Mouse (Mus musculus) hindbrain, embryonic 11.5 days (tissue): ENCODE measurements around the gene Tma16. TPM values are rescaled to one million over a fixed set of nuclear protein-coding genes. Genes with fewer than 3 reads are reported as not detected.

Experiments used
- ATAC-seq: fragments of 200-750 bp; cut with Nextera tagmentation; 2 replicates; pipeline ENCODE4 v1.8.0; 2017; ENCODE audit warnings: mild to moderate bottlenecking, moderate TSS enrichment, moderate library complexity; ENCODE audit not compliant: low FRiP score
- DNase-seq: peaks from one replicate; pipeline ENCODE4 v3.0.0-alpha.2; 2015; ENCODE audit warnings: low spot score
- H3K27ac ChIP-seq: fragments of 300-500 bp; sonication (generic); 2 replicates; pipeline ENCODE4 v1.5.1; 2014; ENCODE audit warnings: mild to moderate bottlenecking, low read depth, low read length
- H3K27me3 ChIP-seq: fragments of 300-500 bp; sonication (generic); 2 replicates; pipeline ENCODE4 v1.6.1; 2014; ENCODE audit warnings: mild to moderate bottlenecking, low read length, moderate library complexity, mixed read lengths; ENCODE audit not compliant: control insufficient read depth, insufficient read depth
- H3K36me3 ChIP-seq: fragments of 300-500 bp; sonication (generic); 2 replicates; pipeline ENCODE4 v1.6.1; 2014; ENCODE audit warnings: mild to moderate bottlenecking, low read length, moderate library complexity, mixed read lengths; ENCODE audit not compliant: control insufficient read depth, insufficient read depth
- H3K4me1 ChIP-seq: fragments of 300-500 bp; sonication (generic); replicated peaks from 2 replicates; pipeline ENCODE4 v1.6.1; 2014; ENCODE audit warnings: low read length, mixed read lengths; ENCODE audit not compliant: control insufficient read depth, insufficient read depth
- H3K4me2 ChIP-seq: fragments of 300-500 bp; sonication (generic); replicated peaks from 2 replicates; pipeline ENCODE4 v1.6.1; 2014; ENCODE audit warnings: mild to moderate bottlenecking, low read depth, low read length
- H3K4me3 ChIP-seq: fragments of 300-500 bp; sonication (generic); 2 replicates; pipeline ENCODE4 v1.5.1; 2014; ENCODE audit warnings: low read depth, low read length
- H3K9ac ChIP-seq: fragments of 300-500 bp; sonication (generic); 2 replicates; pipeline ENCODE4 v1.6.1; 2014; ENCODE audit warnings: low read depth, low read length
- H3K9me3 ChIP-seq: fragments of 300-500 bp; sonication (generic); 2 replicates; pipeline ENCODE4 v1.6.1; 2016; ENCODE audit warnings: low read length; ENCODE audit not compliant: control insufficient read depth
- WGBS: fragments of 180-500 bp; shearing (Covaris S2); extraction: QIAGEN DNeasy Blood & Tissue Kit; methylation state at CpG from one replicate; pipeline ENCODE4 v1.1.7; 2014; 5-methylcytosine and 5-hydroxymethylcytosine counted together
- polyA plus RNA-seq: library from polyadenylated mRNA; unstranded; fragments of >200 nt; fragmentation: Nextera tagmentation; extraction: Ambion mirVana; gene quantifications from 2 replicates; pipeline ENCODE4 v1.2.1, GENCODE M21; 2014

Gene Tma16
- 15.1 and 15.3 TPM in 2 replicates for polyA plus RNA-seq

DNA sequence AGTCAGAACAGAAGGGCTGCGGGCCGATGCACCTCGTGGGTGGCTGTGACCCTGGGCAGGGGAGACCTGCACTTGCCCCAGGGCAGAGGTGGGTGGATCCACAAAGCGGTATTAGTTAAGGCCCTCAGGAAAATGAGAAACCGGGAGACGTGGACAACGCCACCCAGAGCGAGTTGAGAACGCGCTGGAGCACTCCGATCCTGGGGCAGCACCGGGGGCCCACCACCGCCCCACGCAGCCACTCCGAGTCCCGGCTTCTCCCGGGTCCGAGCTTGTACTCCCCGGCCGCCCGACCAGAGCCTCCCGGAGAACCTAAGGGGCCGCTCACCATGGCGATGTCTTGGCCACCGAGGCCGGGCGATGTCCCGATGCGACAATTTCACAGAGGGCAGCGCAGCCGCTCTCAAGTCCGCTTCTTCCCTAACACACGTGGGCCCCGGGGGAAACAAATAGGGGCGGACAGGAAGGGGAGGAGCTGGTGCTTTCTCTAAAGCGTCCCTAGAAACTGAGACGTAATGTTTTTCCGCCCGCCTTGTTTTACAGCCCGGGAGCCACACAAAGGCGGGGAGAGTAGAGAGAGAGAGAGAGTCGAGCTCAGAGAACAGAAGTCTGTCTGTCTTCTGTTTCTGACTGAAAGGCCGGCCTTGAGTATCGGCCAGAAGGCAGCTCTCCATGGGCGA, at the start of gene Tma16:
Gene Tma16 (minus strand): TSS at position 447 of the 680 bp plus-strand sequence.
- H3K36me3 ChIP-seq: no peaks in the 10 kb centered on the region
- no peaks in the 10 kb centered on the region for H3K4me1 ChIP-seq
- WGBS: under 1% methylated on average over 44 of the region's 45 CpGs
- DNase-seq (peak; percentile 95), ATAC-seq (peak; percentile 96)
- H3K4me2 ChIP-seq: peak within 1 kb of the TSS; percentile 52
- H3K27ac ChIP-seq: no peak within 1 kb of the TSS
- H3K27me3 ChIP-seq: no peaks in the 10 kb centered on the region
- H3K9me3 ChIP-seq: no peaks in the 10 kb centered on the region
- peak within 1 kb of the TSS; percentile 91 for H3K4me3 ChIP-seq
- H3K9ac ChIP-seq: peak within 1 kb of the TSS; percentile 85

DNA sequence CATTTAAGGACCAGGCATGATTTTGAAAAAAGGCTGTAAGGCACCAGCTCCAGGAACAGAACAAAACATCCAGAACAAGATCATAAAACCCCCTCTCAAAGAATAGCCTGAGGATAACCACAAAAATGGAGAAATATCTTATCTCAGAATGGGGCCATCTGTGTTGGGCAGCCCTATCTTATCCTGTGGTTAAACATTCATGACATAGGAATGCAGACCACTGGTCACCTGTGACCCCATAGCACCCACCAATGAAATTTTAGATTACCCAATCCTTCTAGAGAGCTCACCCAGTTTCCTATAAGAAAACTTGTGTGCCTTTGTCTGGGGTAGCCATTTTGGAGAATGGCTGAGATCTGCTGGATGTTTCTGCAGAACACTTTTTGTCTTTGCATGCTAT, 34.2 kb upstream of the Tma16 start:
- no peaks in the 10 kb centered on the region for H3K27me3 ChIP-seq
- H3K4me1 ChIP-seq: no peaks in the 10 kb centered on the region
- no peaks in the 10 kb centered on the region for H3K36me3 ChIP-seq
- H3K4me2 ChIP-seq: no peak overlapping the region
- no peak overlapping the region for H3K9ac ChIP-seq
- ATAC-seq: no peak
- H3K4me3 ChIP-seq: no peak overlapping the region
- H3K27ac ChIP-seq: no peak overlapping the region
- DNase-seq: no peak
- H3K9me3 ChIP-seq: no peaks in the 10 kb centered on the region

DNA sequence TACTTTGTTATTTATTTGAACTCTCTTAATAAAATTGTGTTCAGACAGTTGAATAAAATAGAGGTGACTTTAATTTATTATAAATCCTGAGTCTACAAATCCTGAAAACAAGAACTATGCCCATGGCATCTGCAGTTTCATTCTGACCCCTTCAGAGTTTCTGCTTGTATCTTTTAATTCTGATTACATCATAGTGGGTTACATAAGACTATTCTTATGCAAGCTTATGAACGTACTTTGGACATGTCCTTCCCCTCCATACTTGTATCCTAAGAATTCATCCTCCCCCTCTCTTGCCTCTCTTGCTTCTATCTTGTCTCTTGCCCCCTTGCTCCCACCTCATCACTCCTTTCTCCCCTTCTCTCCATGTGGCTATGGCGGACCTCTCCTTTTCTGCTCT, 32.8 kb upstream of the Tma16 start:
- Histone ChIP-seq H3K9me3 (no peaks in the 10 kb centered on the region), H3K27me3 (no peaks in the 10 kb centered on the region), H3K9ac (no peak overlapping the region), H3K4me3 (no peak overlapping the region), H3K4me2 (no peak overlapping the region), H3K27ac (no peak overlapping the region), H3K4me1 (no peaks in the 10 kb centered on the region), H3K36me3 (no peaks in the 10 kb centered on the region)
- ATAC-seq (no peak), DNase-seq (no peak)
- WGBS: 81% methylated on average over 2 of the region's 2 CpGs

DNA sequence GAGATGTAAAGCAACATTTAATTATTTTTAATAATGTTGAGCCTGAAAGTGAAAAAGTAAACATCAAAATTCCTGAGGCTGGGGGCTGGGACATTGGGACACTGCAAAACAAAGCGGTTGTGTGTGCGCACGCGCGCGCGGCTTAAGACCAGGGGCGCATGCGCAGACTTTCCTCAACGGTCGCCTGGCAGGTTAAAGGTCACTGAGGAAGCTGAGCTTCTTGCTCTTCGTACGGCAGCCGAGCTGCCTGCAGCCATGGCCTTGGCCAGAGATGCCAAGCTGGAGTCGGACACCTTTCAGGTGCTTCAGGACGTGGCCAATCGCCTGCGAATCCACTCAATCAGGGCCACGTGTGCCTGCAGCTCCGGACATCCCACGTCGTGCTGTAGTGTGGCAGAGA, 25.2 kb upstream of the Tma16 start, which contains the start of gene Tktl2:
Gene Tktl2 (plus strand): TSS at position 220 of the 400 bp plus-strand sequence.
- H3K9ac ChIP-seq: no peak within 1 kb of the TSS
- H3K4me1 ChIP-seq: no peaks in the 10 kb centered on the region
- ATAC-seq (no peak), DNase-seq (no peak)
- no peaks in the 10 kb centered on the region for H3K36me3 ChIP-seq
- H3K4me3 ChIP-seq: no peak within 1 kb of the TSS
- H3K4me2 ChIP-seq: no peak within 1 kb of the TSS
- no peaks in the 10 kb centered on the region for H3K9me3 ChIP-seq
- WGBS: 97% methylated on average over 22 of the region's 22 CpGs
- no peaks in the 10 kb centered on the region for H3K27me3 ChIP-seq
- no peak within 1 kb of the TSS for H3K27ac ChIP-seq

DNA sequence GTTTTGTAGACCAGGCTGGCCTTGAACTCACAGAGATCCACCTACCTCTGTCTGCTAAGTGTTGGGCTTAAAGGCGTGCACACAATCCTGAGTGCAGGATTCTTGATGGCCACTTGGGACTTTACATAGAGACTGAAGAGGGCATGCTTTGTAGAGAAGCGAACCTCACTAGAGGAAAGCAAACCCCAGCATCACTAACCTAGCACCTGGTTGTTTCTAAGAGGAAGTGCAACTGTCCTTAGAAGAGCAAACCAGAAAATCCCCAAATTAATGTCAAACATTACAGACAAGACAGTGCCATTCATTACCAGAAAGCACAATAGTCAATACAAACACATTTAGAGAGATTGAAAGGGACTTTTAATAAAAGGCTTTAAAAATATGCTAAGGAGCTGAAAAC, 17.1 kb upstream of the Tma16 start:
- WGBS: 80% methylated on average over 2 of the region's 2 CpGs
- Histone ChIP-seq H3K36me3 (no peaks in the 10 kb centered on the region), H3K4me2 (no peak overlapping the region), H3K9me3 (no peaks in the 10 kb centered on the region), H3K4me1 (no peaks in the 10 kb centered on the region), H3K27me3 (no peaks in the 10 kb centered on the region), H3K9ac (no peak overlapping the region), H3K27ac (no peak overlapping the region), H3K4me3 (no peak overlapping the region)
- no peak for DNase-seq
- ATAC-seq: no peak

DNA sequence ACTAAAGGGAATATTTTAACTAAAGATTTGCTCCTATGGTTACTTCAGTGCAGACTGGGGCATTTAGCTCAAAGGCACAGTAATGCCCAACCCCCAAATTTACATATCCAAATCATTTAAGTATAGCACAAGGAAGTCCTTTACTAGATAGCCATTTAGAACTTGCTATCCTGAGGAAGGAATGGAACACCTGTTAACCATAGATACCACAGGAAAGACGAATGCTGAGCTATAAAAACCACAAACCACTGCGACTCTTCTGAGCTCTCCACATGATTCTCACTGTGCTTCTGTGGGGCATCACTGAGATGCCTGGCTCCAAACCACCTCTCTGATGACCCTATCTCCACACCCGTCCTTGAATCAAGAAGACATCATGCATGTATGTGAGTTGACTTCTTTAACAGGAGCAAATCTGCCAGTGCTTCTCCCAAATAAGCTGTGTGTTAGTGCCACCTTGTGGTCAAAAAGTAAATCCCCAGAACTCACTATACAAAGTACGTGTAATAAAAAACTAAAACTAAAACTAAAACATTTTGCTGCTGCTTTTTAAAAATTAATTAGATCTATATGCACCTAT, 10.8 kb upstream of the Tma16 start:
- Histone ChIP-seq H3K4me3 (no peak overlapping the region), H3K9ac (no peak overlapping the region), H3K4me1 (no peaks in the 10 kb centered on the region), H3K27ac (no peak overlapping the region), H3K4me2 (no peak overlapping the region), H3K9me3 (no peaks in the 10 kb centered on the region), H3K27me3 (no peaks in the 10 kb centered on the region), H3K36me3 (no peaks in the 10 kb centered on the region)
- ATAC-seq (peak; percentile 33), DNase-seq (peak; percentile 60)
- 41% methylated on average over 4 of the region's 4 CpGs for WGBS

DNA sequence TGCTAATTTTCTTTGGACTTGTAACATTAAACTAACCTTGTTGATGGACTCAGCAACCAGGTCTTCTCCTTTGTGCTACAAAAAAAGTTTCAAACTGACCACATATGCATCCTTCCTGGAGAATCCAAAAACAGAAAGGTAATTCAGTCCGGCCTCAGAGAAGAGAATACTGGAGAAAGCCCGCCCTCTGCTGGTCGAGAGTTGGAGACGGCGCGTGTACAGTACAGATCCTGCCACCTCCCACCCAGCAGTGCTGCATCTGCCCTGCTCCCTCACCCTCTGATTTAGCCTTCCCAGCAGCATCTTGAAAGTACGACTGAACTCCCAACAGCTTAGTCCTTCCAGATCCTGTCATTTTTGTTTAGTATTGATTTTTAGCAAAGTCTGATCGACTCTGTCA, 9.4 kb upstream of the Tma16 start:
- peak; percentile 84 for ATAC-seq
- H3K4me1 ChIP-seq: no peaks in the 10 kb centered on the region
- no peaks in the 10 kb centered on the region for H3K9me3 ChIP-seq
- no peak overlapping the region for H3K9ac ChIP-seq
- no peak overlapping the region for H3K4me2 ChIP-seq
- H3K27me3 ChIP-seq: no peaks in the 10 kb centered on the region
- H3K4me3 ChIP-seq: no peak overlapping the region
- no peak overlapping the region for H3K27ac ChIP-seq
- WGBS: 8% methylated on average over 8 of the region's 8 CpGs
- no peaks in the 10 kb centered on the region for H3K36me3 ChIP-seq
- peak; percentile 80 for DNase-seq

DNA sequence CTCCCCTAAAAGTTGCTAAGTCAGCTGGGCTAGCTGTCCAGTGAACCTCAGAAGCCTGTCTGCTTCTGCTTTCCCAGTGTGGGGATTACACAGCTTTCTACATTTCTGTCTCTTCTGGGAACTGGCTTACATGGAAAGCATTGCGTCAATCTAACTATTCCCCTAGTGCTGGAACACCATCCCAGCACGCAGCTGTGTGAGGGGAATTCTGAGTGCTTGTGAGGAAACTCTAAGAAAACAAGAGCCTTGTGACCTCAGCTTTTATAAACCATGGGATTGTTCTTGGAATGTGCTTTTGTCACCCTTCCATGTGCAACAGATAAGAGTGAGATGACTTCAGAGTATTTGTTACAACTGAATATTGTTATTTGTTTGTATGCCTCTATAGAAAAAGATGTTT, 8.2 kb upstream of the Tma16 start:
- Histone ChIP-seq H3K4me3 (no peak overlapping the region), H3K36me3 (no peaks in the 10 kb centered on the region), H3K27ac (no peak overlapping the region), H3K4me1 (no peaks in the 10 kb centered on the region), H3K27me3 (no peaks in the 10 kb centered on the region), H3K9me3 (no peaks in the 10 kb centered on the region), H3K9ac (no peak overlapping the region), H3K4me2 (no peak overlapping the region)
- DNase-seq (no peak), ATAC-seq (no peak)
- 71% methylated on average over 2 of the region's 2 CpGs for WGBS

DNA sequence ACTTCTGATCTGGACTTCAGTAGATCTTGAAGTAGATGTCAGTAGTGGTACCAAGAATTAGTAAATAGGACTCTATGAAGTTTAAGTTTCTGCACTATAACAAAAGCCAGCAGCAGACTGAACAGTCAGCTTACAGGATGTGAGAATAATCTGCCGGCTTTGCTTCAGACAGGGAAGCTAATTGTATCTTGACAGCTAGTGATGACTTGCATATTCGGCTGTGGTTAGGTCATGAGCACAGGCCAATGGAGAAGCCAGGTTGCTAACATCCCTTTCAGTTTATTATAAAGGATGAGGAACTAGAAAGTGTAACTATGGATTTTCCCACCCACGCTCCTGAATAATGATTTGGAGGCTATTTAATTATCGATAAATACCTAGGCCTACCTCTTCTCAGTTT, 4.3 kb upstream of the Tma16 start:
- DNase-seq (no peak), ATAC-seq (no peak)
- Histone ChIP-seq H3K4me2 (no peak overlapping the region), H3K4me3 (no peak overlapping the region), H3K27ac (no peak overlapping the region), H3K27me3 (no peaks in the 10 kb centered on the region), H3K9me3 (no peaks in the 10 kb centered on the region), H3K36me3 (no peaks in the 10 kb centered on the region), H3K4me1 (no peaks in the 10 kb centered on the region), H3K9ac (no peak overlapping the region)
- WGBS: 86% methylated on average over 4 of the region's 4 CpGs
